Mouse (Mus musculus): ENCODE results near the gene Slc13a4.

The Slc13a4 gene

DNA sequence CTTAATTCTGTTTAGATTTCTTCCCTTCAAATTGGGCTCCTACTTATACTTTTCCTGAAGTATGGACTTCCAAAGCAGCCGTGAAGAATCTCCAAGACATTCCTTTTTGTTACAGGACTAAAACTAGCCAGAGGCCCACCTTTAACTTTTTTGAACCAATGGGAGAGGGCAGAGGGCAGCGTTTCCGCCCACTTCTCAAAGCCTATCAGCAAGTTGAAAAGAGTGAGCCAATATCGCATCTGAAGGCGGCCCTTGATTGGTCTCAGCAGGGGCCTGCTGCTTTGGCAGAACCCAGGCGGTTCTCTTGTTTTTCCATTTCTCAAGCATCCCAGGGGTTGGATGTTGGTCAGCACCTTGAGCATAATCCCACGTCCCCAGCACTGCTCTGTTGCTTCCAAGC, at the start of gene Slc13a4:
Slc13a4 (minus strand) TSS at position 95 of the 400 bp plus-strand sequence.
- no peak for DNase-seq (ENCODE audit: low spot score in 2 of 2)

DNA sequence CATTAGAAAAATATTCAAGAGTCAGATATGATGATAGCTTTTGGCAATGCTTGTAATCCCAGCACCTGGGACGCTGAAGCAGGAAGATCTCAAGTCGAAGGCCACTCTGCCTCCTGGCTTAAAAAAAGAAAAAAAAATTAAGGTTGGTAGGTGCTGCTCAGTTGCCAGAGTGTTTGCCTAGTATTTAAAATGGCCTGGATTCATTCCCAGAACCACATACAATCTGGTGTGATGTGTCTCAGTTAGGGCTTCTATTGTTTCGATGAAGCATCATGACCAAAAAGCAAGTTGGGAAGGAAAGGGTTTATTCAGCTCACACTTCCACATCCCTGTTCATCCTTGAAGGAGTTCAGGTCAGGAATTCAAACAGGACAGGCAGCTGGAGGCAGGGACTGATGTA, 47.4 kb upstream of the Slc13a4 start:
- DNase-seq (ENCODE audit: low spot score in 2 of 2), result no peak

DNA sequence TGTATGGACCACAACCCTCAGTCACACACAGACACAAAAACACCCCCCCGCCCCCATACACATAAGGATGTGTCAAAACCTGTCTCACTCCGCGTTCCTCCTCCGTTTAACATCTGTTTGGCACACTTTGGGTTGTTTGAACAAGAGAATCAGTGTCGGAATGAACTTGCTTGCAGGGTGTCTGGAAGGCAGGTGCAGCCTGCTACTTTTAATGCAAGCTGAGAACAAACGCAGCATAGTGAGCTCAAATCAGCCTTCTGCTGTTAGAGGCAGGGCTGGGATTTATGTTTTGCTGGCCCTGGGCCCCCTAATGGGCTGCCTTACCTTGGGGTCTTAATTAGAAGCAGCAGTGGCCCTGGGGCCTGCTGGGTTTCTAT, 46.7 kb upstream of the Slc13a4 start:
- peak; percentile 48 to 61 for DNase-seq (ENCODE audit: low spot score in 2 of 2)

DNA sequence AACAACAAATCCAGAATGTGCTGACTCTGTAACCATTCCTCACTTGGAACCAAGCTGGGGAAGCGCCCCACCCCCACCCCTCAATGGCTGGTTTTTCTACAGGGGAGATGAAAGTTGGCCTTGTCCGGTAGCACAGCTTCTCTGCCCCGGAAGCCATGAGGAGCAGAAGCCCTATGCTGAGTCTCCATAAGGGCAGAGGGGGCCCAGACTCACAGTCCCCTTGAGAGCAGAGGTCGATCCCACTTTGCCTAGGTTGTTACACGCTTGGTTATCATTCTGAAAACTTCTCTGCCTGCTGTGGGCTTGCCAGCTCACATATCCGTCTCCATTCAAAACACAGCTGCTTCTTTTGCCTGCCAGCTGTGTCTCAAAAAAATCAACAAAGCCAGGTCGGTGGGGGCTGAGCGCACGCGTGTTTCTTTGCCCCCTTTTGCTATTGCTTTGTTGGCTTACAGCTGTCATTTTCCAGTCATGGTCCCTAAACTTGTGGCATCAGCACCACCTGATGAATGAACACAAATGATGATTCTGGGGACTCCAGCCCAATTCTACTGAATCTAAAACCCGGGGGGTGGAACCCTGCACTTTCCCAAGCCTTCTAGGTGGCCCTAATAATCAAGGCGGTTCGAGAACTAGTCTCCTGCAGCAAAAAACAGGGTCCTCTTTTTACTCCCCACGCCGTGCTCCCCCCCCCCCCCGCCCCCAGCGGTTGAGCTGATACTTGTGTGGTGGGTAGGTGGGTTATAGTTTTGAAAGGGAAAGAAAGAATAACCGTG, 46.1 kb upstream of the Slc13a4 start:
- DNase-seq (ENCODE audit: low spot score in 2 of 2), result no peak

DNA sequence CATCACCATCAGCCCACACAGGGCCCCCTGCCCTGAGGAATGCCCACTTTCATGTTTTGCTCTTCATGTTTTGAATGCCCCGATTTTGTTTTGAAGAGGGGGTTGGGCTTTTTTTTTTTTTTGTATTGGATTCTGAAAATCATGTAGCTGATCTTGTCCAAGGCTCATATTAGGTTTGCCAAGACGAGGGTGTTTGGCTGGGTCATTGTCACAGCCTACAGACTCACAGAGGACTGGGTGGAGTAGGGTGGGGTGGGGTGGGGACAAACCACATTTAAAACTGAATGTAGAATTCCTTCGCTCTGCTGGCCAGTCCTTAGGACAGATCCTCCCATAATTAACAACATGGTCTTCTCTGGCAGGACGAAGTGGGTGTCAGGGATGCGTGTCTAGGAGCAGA, 45.5 kb upstream of the Slc13a4 start:
- DNase-seq (ENCODE audit: low spot score in 2 of 2), result no peak

DNA sequence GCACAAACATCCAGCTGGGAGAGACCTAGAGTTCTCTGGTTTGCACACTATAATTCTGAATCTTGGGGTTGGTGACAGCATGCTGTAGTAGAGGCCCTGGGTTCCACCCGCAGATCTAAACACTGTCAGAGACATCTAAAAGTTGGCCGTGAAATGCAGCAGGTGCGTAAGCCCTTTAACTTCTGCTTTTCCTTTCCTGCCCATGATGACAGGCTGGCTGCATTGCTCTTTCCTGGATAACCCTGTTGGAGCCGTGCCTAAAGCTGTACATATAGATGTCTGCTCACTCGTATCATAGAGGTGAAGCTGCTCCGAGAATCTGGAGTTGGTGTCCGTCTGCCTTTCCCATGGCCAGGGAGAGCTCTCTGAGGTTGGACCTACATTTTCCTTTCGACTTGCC, 44.9 kb upstream of the Slc13a4 start:
- DNase-seq (ENCODE audit: low spot score in 2 of 2), result no peak

DNA sequence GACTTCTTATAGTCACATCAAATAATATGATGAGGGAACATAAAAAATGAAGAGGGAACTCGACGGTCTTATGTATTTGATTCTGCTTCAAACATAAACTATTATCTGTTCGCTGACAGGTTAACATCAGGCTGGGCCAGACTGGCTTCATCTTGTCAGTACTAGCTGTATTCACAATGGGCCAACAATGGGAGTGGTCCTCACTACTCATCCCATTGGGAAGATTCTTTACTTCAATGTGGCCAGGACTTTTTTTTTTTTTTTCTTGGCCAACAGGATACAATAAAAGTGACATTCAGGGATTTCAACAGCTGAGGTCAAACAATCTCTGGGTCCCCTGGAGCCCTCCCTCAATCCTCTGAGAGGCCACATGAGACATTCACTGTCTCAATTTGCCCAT, 43.9 kb upstream of the Slc13a4 start:
- DNase-seq (ENCODE audit: low spot score in 2 of 2), result no peak

DNA sequence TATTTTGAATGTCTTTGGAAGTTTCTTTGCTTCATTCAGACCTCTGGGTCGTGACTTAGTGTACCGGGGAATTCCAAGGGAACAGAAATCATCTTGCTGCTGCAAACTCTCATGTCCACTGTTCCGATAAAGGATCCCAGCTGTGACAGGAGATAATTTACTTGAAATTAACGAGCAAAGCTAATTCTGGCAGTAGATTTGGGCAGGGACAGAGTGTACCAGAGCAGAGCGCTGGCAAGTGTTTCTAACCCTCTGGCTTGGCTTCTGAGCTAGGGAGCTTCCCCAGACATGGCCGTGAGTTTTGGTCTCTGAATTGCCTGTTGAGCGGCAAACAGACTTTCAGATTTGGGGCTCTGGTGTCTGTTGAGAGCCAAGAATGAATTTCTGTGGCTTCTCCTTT, 41.9 kb upstream of the Slc13a4 start:
- DNase-seq (ENCODE audit: low spot score in 2 of 2), result no peak

DNA sequence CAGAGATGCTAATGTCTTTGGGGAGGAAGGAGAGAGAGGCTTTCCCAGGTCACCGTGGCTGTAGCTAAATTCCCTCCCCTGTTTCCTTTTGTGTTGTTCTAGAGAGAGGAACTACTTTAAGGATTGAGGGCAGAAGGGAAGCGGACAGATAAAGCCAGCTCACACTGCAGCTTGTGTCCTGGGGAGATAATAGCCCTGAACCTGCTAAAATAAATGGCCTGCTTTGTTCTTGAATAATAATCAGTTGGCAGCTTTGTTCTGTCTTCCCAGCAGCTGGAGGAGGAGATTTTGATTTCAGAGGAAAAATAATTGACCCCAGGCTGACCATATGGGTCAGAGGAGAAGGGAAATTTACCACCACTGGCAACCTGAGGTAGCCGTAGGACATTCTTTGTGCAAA, 30.7 kb upstream of the Slc13a4 start:
- DNase-seq (ENCODE audit: low spot score in 2 of 2), result no peak

DNA sequence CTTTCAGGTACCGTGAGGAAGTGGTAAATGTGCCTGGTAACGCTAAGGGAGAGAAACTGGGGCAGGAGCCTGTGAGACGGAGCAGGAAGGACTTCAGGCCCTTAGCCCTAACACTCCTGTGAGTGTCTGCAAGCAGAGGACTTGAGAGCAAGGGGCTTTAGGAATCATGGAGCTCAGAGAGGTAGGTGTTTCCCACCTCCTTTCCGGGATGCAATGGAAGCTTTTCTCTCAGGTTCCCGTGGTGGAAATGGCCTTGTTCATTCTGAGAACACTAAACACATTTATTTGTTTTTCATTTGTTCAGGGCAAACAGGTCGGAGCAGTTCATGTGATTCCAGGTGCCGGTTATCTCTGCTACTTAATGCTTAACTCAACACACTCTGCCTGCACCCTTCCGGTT, 29.9 kb upstream of the Slc13a4 start:
- no peak for DNase-seq (ENCODE audit: low spot score in 2 of 2)

DNA sequence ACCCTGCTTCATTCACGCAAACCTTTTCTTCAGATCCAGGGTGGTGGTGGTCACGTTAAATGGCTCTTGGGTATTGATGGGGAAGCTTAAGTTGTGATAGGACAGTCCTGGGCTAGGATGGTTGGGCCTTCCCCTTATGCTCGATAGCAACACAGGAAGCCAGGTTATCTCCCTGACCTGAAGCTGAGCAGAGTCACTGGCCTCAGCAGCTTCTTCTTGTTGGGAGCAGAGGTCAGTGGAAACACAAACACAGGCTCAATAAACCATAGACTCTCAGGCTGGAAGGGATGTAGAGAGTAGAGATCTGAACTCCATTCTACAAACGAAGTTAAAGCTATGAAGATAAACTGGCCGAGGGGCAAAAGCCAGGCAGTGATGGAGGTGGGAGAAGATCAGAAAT, 27.5 kb upstream of the Slc13a4 start:
- no peak for DNase-seq (ENCODE audit: low spot score in 2 of 2)

DNA sequence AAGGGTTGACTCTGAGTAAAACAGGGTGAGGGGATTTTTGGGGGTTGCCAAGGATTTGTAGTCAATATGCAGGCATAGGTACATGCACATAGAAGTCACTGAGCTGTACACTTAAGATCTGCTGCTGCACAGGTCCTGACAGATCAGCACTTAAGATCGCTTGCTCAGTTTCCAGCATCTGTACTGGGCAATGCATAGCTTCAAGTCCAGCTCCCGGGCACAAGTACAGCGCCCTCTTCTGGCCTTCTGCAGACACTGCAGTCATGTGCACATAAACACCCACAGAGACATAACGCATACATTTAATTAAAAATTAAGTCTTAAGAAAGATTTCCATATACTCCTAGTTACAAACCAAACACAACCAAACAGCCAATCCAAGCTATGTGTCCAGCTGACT, 26.3 kb upstream of the Slc13a4 start:
- no peak for DNase-seq (ENCODE audit: low spot score in 2 of 2)

DNA sequence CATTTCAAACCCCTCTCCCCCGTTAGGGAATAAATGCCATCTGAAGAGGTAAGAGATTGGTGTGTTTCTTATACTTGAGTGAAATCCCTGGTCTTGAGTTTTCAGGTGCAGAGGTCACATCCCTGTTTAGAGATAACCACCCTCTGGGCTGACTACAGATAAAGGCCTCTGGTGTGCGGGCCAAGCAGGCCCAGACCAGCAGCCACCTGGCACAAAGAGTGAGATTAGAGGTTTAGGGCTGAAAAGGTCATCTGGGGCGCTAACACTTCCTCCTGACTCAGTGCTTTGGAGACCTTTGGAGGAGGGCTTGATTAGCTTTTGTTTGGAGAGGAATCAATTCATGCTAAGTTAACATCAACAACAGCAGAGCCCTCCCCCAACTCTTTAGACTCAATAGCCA, 25.7 kb upstream of the Slc13a4 start:
- DNase-seq (ENCODE audit: low spot score in 2 of 2), result no peak

DNA sequence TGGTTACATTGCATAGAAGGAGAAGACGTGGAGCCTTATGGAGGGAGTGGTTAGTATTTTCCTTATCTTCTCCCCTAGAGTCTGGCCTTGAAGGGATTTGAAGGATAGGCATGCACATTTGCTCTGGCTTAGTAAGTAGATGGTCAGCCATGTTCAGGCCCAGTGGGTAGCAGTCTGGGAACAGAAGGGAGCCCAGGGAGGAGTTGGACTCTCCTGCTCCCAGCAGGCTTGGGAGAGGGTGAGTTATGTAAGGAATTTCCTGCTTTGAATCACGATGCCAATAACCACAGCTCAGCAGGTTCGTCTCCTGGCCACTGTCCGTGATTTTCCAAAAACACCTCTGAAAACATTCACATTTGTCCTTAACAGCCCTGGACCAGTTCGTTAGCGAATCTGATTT, 22.9 kb upstream of the Slc13a4 start:
- no peak for DNase-seq (ENCODE audit: low spot score in 2 of 2)

DNA sequence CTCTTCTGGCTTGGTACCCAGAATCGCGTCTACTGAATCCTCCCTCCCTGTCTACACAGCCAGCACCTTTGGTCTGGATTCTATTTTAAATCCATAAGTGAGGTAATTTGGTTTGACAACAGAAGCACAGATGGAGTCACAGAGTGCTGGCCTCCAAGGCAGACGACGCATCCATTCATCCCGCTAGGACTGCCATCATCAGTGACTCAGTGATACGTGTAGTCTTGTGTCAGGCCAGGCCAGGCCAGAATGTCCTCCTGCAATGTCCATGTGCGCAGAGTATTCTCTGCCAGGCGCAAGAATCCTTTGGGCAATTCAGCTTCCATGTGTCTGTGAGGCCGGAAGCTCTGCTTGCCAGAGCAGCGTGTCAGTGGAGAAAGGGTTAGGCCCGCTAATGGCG, 22.0 kb upstream of the Slc13a4 start:
- DNase-seq (ENCODE audit: low spot score in 2 of 2), result no peak

DNA sequence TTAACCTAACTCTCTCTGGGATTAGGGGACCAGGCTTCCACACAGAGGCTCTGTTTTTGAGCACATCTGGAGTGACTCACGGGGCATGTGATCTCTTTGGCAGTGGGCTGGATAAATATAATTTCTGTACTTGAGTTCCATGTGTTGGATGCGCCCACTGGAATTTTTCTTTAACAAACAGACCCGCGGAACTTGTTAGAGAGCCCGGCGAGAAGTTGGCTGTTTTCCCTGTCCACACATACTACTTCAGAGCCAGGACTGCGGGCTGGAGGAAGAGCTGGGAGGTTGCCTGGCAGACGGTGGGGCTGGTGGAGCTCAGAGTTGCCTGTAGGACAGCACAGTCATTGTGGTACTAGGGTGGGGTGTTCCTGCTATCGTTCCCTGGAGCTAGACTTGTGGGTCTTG, 18.2 kb upstream of the Slc13a4 start, which contains the start of gene Fam180a:
Fam180a (minus strand) TSS at position 31 of the 405 bp plus-strand sequence.
- DNase-seq (ENCODE audit: low spot score in 2 of 2), result peak; percentile 48 to 62

DNA sequence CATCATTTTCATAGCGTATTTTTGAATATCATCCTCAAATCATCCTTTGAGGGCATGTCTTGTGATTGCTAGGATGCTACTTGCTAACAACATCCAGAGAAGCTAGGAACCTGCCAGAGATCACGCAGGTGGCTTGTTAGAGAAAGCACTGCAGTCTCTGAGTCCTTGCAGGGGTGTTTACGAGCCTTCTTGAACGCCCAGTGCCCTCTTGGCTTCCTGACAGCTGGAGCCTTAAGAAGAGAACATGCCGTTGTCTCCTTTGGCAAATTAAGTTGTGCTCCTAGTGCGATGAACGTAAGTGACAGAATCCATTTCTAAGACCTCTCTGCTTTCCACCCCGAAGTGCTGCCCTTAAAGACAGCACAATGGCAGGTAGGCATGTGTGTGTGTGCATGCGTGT, 16.4 kb upstream of the Slc13a4 start:
- DNase-seq (ENCODE audit: low spot score in 2 of 2), result no peak

DNA sequence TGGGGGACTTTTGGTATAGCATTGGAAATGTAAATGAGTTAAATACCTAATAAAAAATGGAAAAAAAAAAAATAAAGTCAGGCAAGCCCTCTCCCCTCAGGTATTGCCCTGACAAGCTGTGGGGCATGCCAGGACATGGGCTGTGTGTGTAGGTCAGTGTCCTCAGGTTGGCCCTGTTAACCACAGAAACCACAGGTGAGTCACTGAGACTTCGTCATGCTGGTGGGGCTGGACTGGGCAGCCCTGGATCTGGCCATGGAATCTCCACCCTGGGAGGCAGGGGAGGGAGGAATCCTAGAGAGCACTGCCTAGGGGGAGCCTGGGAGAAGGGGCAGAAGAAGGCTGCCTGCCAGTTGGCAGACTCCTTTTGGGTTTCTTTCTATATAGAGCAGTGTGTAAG, 15.1 kb upstream of the Slc13a4 start:
- DNase-seq (ENCODE audit: low spot score in 2 of 2), result no peak

DNA sequence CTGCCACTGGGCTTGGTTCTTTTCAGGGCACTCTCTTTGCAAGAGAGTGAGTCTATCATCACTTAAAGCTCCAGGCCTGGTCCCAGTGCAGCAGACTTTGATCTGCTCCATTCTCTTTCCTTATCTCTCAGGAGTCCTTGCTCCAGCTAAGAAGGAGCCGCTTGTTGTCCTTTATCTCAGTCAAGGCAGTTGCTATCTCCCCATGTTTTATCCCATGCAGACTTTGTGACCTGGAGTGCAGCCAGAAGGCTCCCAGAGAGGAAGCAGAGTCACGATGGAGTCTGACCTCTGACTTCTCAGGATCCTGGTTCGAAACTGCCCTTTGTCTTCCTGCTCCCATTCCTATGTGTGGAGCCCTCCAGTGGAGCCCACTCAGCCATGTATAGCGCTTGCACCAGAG, 13.2 kb upstream of the Slc13a4 start:
- DNase-seq (ENCODE audit: low spot score in 2 of 2), result no peak

DNA sequence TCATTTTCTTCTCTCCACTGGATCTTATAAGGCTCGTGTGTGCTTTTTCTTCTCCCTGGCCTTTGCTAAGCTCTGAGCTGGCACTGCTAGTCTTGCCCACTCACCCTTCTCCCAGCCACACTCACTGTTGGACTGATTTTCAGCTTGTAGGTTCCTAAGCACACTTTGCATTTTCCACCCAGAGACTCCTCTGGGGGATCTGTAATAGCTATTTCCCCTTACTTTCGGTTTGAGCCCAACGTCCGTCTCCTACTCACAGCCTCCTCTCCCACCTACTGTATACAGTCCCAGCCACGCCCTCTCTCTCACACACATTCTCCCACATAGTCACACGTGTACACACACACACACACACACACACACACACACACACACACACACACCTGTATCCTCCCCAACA, 11.9 kb upstream of the Slc13a4 start:
- DNase-seq (ENCODE audit: low spot score in 2 of 2), result no peak

DNA sequence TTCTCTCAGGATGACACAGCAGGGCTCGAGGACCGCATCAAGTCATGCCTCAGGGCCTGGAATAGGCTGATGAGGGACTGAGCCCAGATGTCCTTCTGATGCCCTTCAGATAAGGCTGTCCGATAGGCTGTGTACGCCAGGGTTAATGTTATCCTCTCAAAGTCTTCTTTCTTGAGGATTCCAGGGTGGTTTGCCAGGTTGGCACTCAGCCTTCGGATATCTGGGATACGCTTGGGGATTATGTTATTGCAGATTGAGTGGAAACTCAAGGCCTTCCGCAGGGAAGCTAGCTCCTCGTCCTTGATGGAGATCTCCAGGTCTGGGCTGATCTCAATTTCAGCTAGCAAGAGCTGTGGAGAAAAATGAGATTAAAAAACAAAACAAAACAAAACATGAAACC, 5.6 kb upstream of the Slc13a4 start:
- DNase-seq (ENCODE audit: low spot score in 2 of 2), result no peak

DNA sequence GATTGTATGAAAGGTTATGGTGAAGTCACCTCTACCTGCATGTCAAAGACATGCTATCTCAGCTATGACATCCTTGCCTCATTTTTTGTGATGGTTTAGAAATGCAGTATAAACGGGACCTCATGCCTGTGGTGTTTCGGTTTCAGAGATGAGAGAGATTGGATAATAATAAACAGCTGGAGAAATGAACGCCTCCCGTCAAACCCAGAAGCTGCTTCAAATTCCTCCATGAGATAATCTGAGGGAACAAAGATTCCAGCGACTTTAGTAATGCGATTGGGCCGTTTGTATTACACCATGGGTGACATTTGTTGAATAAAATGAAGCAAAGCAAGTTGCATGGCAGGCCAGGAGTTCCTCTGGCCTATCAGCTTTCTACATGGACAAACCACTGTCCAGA, 1.5 kb upstream of the Slc13a4 start:
- no peak for DNase-seq (ENCODE audit: low spot score in 2 of 2)

DNA sequence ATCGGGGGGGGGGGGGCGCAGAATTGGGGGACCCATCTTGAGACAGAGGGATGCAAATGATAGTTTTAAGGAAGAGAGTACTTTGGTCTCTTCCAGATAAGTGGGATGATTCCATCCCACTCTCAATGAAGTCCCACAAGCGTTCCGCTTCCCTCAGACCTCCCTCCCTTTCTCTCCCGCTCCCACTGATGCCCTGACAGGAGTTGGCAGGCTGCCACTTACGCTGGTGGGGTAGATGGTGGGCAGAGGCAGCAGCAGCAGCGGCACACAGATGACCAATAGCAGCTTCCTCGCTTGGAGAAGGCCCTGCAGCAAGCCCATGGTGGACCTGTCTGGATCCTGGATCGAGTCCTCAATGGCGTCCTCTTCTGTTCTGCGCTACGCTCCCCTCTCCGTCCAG, 795 bp downstream of the Slc13a4 start:
- no peak for DNase-seq (ENCODE audit: low spot score in 2 of 2)

DNA sequence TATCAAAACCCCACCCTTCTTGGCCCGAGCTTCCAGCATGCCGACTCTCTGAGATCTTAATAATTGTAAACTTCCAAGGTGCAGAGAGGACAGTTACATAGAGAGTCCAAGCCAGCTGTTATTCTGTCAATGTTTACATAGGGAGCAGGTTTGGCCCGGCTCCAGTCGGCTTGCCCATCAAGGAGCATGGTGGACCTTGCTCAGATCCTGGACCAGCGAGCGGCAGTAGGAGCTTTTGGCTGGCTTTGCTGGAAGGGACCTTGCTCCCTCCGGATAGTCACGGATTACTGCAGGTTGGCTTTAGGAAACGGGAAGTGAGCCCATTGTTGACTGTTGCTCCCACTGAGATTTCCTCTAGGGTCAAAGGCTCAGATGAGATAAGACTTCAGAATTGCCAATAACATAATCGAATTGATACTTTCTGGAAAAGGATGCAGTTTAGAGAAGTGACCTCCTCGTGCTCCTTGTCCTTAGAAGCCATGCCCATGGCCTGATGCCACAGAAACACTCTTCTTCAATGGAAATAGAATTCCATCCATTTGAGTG, 4.5 kb downstream of the Slc13a4 start:
- DNase-seq (ENCODE audit: low spot score in 2 of 2), result no peak
